Mouse (Mus musculus) stomach, embryonic 14.5 days (tissue): Measurements from ENCODE around the gene Rassf4. TPM values are rescaled to one million over a fixed set of nuclear protein-coding genes. Genes with fewer than 3 reads are reported as not detected.

Experiments
- ATAC-seq: fragments of 200-750 bp; cut with Nextera tagmentation; 2 replicates; pipeline ENCODE4 v1.8.0; 2017; ENCODE audit warnings: low read depth, moderate TSS enrichment; ENCODE audit not compliant: insufficient number of reproducible peaks, insufficient read depth, low FRiP score
- H3K27ac ChIP-seq: fragments of 300-500 bp; sonication (generic); 2 replicates; pipeline ENCODE4 v1.5.1; 2014; ENCODE audit warnings: mild to moderate bottlenecking, low read length, moderate library complexity, mixed read lengths
- H3K27me3 ChIP-seq: fragments of 300-500 bp; sonication (generic); 2 replicates; pipeline ENCODE4 v1.6.1; 2014; ENCODE audit warnings: low read length, control low read depth, mixed read lengths; ENCODE audit not compliant: control insufficient read depth, insufficient read depth
- H3K36me3 ChIP-seq: fragments of 300-500 bp; sonication (generic); 2 replicates; pipeline ENCODE4 v1.6.1; 2014; ENCODE audit warnings: mild to moderate bottlenecking, control low read depth, low read length, moderate library complexity, mixed read lengths; ENCODE audit not compliant: control insufficient read depth, insufficient read depth
- H3K4me1 ChIP-seq: fragments of 300-500 bp; sonication (generic); 2 replicates; pipeline ENCODE4 v1.6.1; 2014; ENCODE audit warnings: low read length, control low read depth, mixed read lengths; ENCODE audit not compliant: control insufficient read depth, insufficient read depth
- H3K4me2 ChIP-seq: fragments of 300-500 bp; sonication (generic); replicated peaks from 2 replicates; pipeline ENCODE4 v1.6.1; 2014; ENCODE audit warnings: low read depth, low read length, control low read depth
- H3K4me3 ChIP-seq: fragments of 300-500 bp; sonication (generic); 2 replicates; pipeline ENCODE4 v1.5.1; 2014; ENCODE audit warnings: low read depth, low read length, control low read depth
- H3K9ac ChIP-seq: fragments of 300-500 bp; sonication (generic); replicated peaks from 2 replicates; pipeline ENCODE4 v1.6.1; 2014; ENCODE audit warnings: low read depth, mild to moderate bottlenecking, control low read depth, low read length, moderate library complexity, mixed read lengths
- H3K9me3 ChIP-seq: fragments of 300-500 bp; sonication (generic); 2 replicates; pipeline ENCODE4 v1.6.1; 2016; ENCODE audit warnings: low read depth, low read length, control low read depth; ENCODE audit not compliant: control insufficient read depth
- WGBS: fragments of 180-500 bp; shearing (Covaris S2); extraction: QIAGEN DNeasy Blood & Tissue Kit; methylation state at CpG from one replicate; pipeline ENCODE4 v1.1.7; 2014; 5-methylcytosine and 5-hydroxymethylcytosine counted together
- microRNA-seq: library from miRNA; unstranded; fragments of <30 nt; microRNA quantifications from one replicate; pipeline ENCODE4, GENCODE M21; 2016
- polyA plus RNA-seq: library from polyadenylated mRNA; unstranded; fragments of >200 nt; fragmentation: Nextera tagmentation; extraction: Ambion mirVana; gene quantifications from 2 replicates; pipeline ENCODE4 v1.2.1, GENCODE M21; 2014

Rassf4 gene
- polyA plus RNA-seq, 1 experiment from 2014 or later = 13.1 TPM

DNA sequence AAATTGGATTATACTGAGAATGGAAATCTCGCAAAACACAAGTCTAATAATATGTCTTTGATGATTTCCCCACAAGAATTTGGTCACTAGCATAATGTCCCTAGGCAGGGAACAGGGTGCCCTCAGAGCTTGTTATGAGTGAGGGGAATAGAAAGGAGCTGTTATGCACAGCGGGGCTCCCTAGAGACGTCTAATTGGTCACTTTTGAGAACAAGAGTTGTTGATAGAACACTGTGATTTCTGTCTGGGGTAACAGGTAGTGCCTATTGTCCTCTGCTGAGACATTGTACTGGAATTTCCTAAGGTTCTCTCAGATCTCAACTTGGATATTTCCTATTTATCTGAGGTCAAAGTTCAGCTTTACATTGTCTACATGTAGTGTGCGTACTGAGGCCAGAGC lies 89.7 kb downstream of the Rassf4 start, which contains the start of gene Olfr215:
Gene Olfr215, minus strand, starts transcription at position 101 of the 400 bp plus-strand sequence.
- no peak for ATAC-seq
- H3K4me3 ChIP-seq = no peak within 1 kb of the TSS
- H3K36me3 ChIP-seq = no peaks in the 10 kb centered on the region
- H3K9me3 ChIP-seq = no peaks in the 10 kb centered on the region
- no peaks in the 10 kb centered on the region for H3K27me3 ChIP-seq
- WGBS = 77% methylated on average over 4 of the region's 4 CpGs
- no peak within 1 kb of the TSS for H3K4me2 ChIP-seq
- no peak within 1 kb of the TSS for H3K27ac ChIP-seq
- H3K9ac ChIP-seq = no peak within 1 kb of the TSS
- no peaks in the 10 kb centered on the region for H3K4me1 ChIP-seq

Small RNA genes lying within 50 kb of the gene (microRNA-seq; reads per million reads assigned to microRNA genes)
- not detected for gene Mir7043

Other genes with a start within 250 kb of the Rassf4 start
- gene Alox5, start 212.8 kb downstream of the Rassf4 start, polyA plus RNA-seq = 1.1 and 2.3 TPM in 2 replicates
- gene Olfr211, start 184.9 kb downstream of the Rassf4 start, polyA plus RNA-seq = not detected in 2 replicates
- not detected in 2 replicates for gene Olfr212, start 167.4 kb downstream of the Rassf4 start, polyA plus RNA-seq
- gene Olfr213, start 135.5 kb downstream of the Rassf4 start, polyA plus RNA-seq = not detected in 2 replicates
- 0.25 and 0.38 TPM in 2 replicates for gene Gm5580, start 122.8 kb downstream of the Rassf4 start, polyA plus RNA-seq
- not detected in 2 replicates for gene Olfr214, start 119.7 kb downstream of the Rassf4 start, polyA plus RNA-seq
- not detected in 2 replicates for gene Olfr215, start 89.8 kb downstream of the Rassf4 start, polyA plus RNA-seq
- 170 and 178 TPM in 2 replicates for gene Zfp422, start 45.0 kb downstream of the Rassf4 start, polyA plus RNA-seq
- gene Depp1, start 23.3 kb downstream of the Rassf4 start, polyA plus RNA-seq = 33.0 and 33.8 TPM in 2 replicates
- 0.06 and 0.07 TPM in 2 replicates for gene Tmem72, start 43.0 kb upstream of the Rassf4 start, polyA plus RNA-seq